Mouse (Mus musculus): ENCODE measurements around the gene Sprtn. TPM values are rescaled to one million over a fixed set of nuclear protein-coding genes. Genes with fewer than 3 reads are reported as not detected.
A peak's percentile ranks its signal among the peaks of the same experiment; 100 is the strongest.

Gene Sprtn
- polyA plus RNA-seq, 1 experiment = 13.3 TPM

- TF ChIP-seq USF1 (IDR thresholded peaks at IDR 0.05; ENCODE audit: low read depth) = no peak
- TF ChIP-seq TCF3 (IDR thresholded peaks at IDR 0.05; ENCODE audit: insufficient read length, low read depth) = no peak
- peak in 2 of 3 experiments; percentile 51 to 75 for TF ChIP-seq MYOD1 (IDR thresholded peaks at IDR 0.05; ENCODE audit: control insufficient read depth in 1 of 3, insufficient read length in 2 of 3, low read depth in 2 of 3)
- TF ChIP-seq E2F4 (IDR thresholded peaks at IDR 0.05; ENCODE audit: insufficient read depth) = no peak
- no peak for TF ChIP-seq REST (IDR thresholded peaks at IDR 0.05; ENCODE audit: insufficient read depth, insufficient read length)
- no peak for TF ChIP-seq POLR2A (IDR thresholded peaks at IDR 0.05; ENCODE audit: insufficient read length, low read depth)
- TF ChIP-seq MYOG (IDR thresholded peaks at IDR 0.05; ENCODE audit: control insufficient read depth in 1 of 3, insufficient read depth in 1 of 3, insufficient read length in 2 of 3, low read depth in 2 of 3) = peak in 1 of 3 experiments; percentile 55
- no peak for TF ChIP-seq MAX (IDR thresholded peaks at IDR 0.05; ENCODE audit: low read depth)
- TF ChIP-seq CEBPB (IDR thresholded peaks at IDR 0.05; ENCODE audit: insufficient read depth, poor library complexity, severe bottlenecking) = no peak
- no peak for TF ChIP-seq TCF12 (IDR thresholded peaks at IDR 0.05; ENCODE audit: insufficient read depth, poor library complexity, severe bottlenecking)
- no peak for TF ChIP-seq SRF (IDR thresholded peaks at IDR 0.05; ENCODE audit: control insufficient read depth, insufficient read length, low read depth)
- peak; percentile 64 for TF ChIP-seq POLR2AphosphoS2 (IDR thresholded peaks at IDR 0.05; ENCODE audit: insufficient read length, low read depth)
- H3ac ChIP-seq (ENCODE audit: control insufficient read depth, insufficient read length) = no peak overlapping the region
- no peak overlapping the region for H3K4me3 ChIP-seq
- H3K27me3 ChIP-seq (ENCODE audit: control insufficient read depth, insufficient read depth, insufficient read length) = no peaks in the 10 kb centered on the region
- peaks cover 28% of the 10 kb centered on the region for H3K36me3 ChIP-seq (ENCODE audit: control insufficient read depth, insufficient read depth)
- no peak overlapping the region for H3K4me2 ChIP-seq (ENCODE audit: low read depth)
- peaks cover 15% of the 10 kb centered on the region for H3K79me2 ChIP-seq (ENCODE audit: control insufficient read depth, insufficient read depth)
Measured at GRCm38 (mm10) chr8:124905482-124905881, 7.8 kb downstream of the Sprtn start.

GRCm38 (mm10) chr8:124909936-124910335 is 12.2 kb downstream of the Sprtn start:
- no peak overlapping the region for H3ac ChIP-seq (ENCODE audit: control insufficient read depth, insufficient read length)
- no peak overlapping the region for H3K4me3 ChIP-seq
- no peak for TF ChIP-seq E2F4 (IDR thresholded peaks at IDR 0.05; ENCODE audit: insufficient read depth)
- no peak for TF ChIP-seq CEBPB (IDR thresholded peaks at IDR 0.05; ENCODE audit: insufficient read depth, poor library complexity, severe bottlenecking)
- no peak for TF ChIP-seq TCF12 (IDR thresholded peaks at IDR 0.05; ENCODE audit: insufficient read depth, poor library complexity, severe bottlenecking)
- TF ChIP-seq POLR2AphosphoS2 (IDR thresholded peaks at IDR 0.05; ENCODE audit: insufficient read length, low read depth) = no peak
- TF ChIP-seq POLR2A (IDR thresholded peaks at IDR 0.05; ENCODE audit: insufficient read length, low read depth) = no peak
- TF ChIP-seq MYOD1 (IDR thresholded peaks at IDR 0.05; ENCODE audit: control insufficient read depth in 1 of 3, insufficient read length in 2 of 3, low read depth in 2 of 3) = no peak
- TF ChIP-seq SRF (IDR thresholded peaks at IDR 0.05; ENCODE audit: control insufficient read depth, insufficient read length, low read depth) = no peak
- no peak for TF ChIP-seq MYOG (IDR thresholded peaks at IDR 0.05; ENCODE audit: control insufficient read depth in 1 of 3, insufficient read depth in 1 of 3, insufficient read length in 2 of 3, low read depth in 2 of 3)
- no peak for TF ChIP-seq TCF3 (IDR thresholded peaks at IDR 0.05; ENCODE audit: insufficient read length, low read depth)
- TF ChIP-seq MAX (IDR thresholded peaks at IDR 0.05; ENCODE audit: low read depth) = no peak
- peaks cover 15% of the 10 kb centered on the region for H3K36me3 ChIP-seq (ENCODE audit: control insufficient read depth, insufficient read depth)
- no peaks in the 10 kb centered on the region for H3K27me3 ChIP-seq (ENCODE audit: control insufficient read depth, insufficient read depth, insufficient read length)
- H3K4me2 ChIP-seq (ENCODE audit: low read depth) = no peak overlapping the region
- peaks cover 11% of the 10 kb centered on the region for H3K79me2 ChIP-seq (ENCODE audit: control insufficient read depth, insufficient read depth)

- H3K27me3 ChIP-seq (ENCODE audit: control insufficient read depth, insufficient read depth, insufficient read length) = no peaks in the 10 kb centered on the region
- no peak overlapping the region for H3ac ChIP-seq (ENCODE audit: control insufficient read depth, insufficient read length)
- H3K4me2 ChIP-seq (ENCODE audit: low read depth) = no peak overlapping the region
- H3K4me3 ChIP-seq = no peak overlapping the region
- TF ChIP-seq USF1 (IDR thresholded peaks at IDR 0.05; ENCODE audit: low read depth) (no peak), MAX (IDR thresholded peaks at IDR 0.05; ENCODE audit: low read depth) (no peak), TCF12 (IDR thresholded peaks at IDR 0.05; ENCODE audit: insufficient read depth, poor library complexity, severe bottlenecking) (no peak), CEBPB (IDR thresholded peaks at IDR 0.05; ENCODE audit: insufficient read depth, poor library complexity, severe bottlenecking) (no peak), SRF (IDR thresholded peaks at IDR 0.05; ENCODE audit: control insufficient read depth, insufficient read length, low read depth) (no peak), REST (IDR thresholded peaks at IDR 0.05; ENCODE audit: insufficient read depth, insufficient read length) (no peak), TCF3 (IDR thresholded peaks at IDR 0.05; ENCODE audit: insufficient read length, low read depth) (no peak), E2F4 (IDR thresholded peaks at IDR 0.05; ENCODE audit: insufficient read depth) (no peak), MYOD1 (IDR thresholded peaks at IDR 0.05; ENCODE audit: control insufficient read depth in 1 of 3, insufficient read length in 2 of 3, low read depth in 2 of 3) (no peak), POLR2A (IDR thresholded peaks at IDR 0.05; ENCODE audit: insufficient read length, low read depth) (no peak), POLR2AphosphoS2 (IDR thresholded peaks at IDR 0.05; ENCODE audit: insufficient read length, low read depth) (no peak), MYOG (IDR thresholded peaks at IDR 0.05; ENCODE audit: control insufficient read depth in 1 of 3, insufficient read depth in 1 of 3, insufficient read length in 2 of 3, low read depth in 2 of 3) (no peak)
- peaks cover 14% of the 10 kb centered on the region for H3K36me3 ChIP-seq (ENCODE audit: control insufficient read depth, insufficient read depth)
- H3K79me2 ChIP-seq (ENCODE audit: control insufficient read depth, insufficient read depth) = peaks cover 11% of the 10 kb centered on the region
Measured at GRCm38 (mm10) chr8:124910349-124910748, 12.7 kb downstream of the Sprtn start.

- H3K27me3 ChIP-seq (ENCODE audit: control insufficient read depth, insufficient read depth, insufficient read length) = no peaks in the 10 kb centered on the region
- peaks cover 12% of the 10 kb centered on the region for H3K36me3 ChIP-seq (ENCODE audit: control insufficient read depth, insufficient read depth)
- H3K4me2 ChIP-seq (ENCODE audit: low read depth) = no peak overlapping the region
- H3K79me2 ChIP-seq (ENCODE audit: control insufficient read depth, insufficient read depth) = peaks cover 3% of the 10 kb centered on the region
- H3ac ChIP-seq (ENCODE audit: control insufficient read depth, insufficient read length) = no peak overlapping the region
- TF ChIP-seq TCF3 (IDR thresholded peaks at IDR 0.05; ENCODE audit: insufficient read length, low read depth) (no peak), POLR2A (IDR thresholded peaks at IDR 0.05; ENCODE audit: insufficient read length, low read depth) (no peak), TCF12 (IDR thresholded peaks at IDR 0.05; ENCODE audit: insufficient read depth, poor library complexity, severe bottlenecking) (no peak), MYOD1 (IDR thresholded peaks at IDR 0.05; ENCODE audit: control insufficient read depth in 1 of 3, insufficient read length in 2 of 3, low read depth in 2 of 3) (no peak), CEBPB (IDR thresholded peaks at IDR 0.05; ENCODE audit: insufficient read depth, poor library complexity, severe bottlenecking) (no peak), SRF (IDR thresholded peaks at IDR 0.05; ENCODE audit: control insufficient read depth, insufficient read length, low read depth) (no peak), POLR2AphosphoS2 (IDR thresholded peaks at IDR 0.05; ENCODE audit: insufficient read length, low read depth) (no peak), MAX (IDR thresholded peaks at IDR 0.05; ENCODE audit: low read depth) (no peak), USF1 (IDR thresholded peaks at IDR 0.05; ENCODE audit: low read depth) (no peak), REST (IDR thresholded peaks at IDR 0.05; ENCODE audit: insufficient read depth, insufficient read length) (no peak), MYOG (IDR thresholded peaks at IDR 0.05; ENCODE audit: control insufficient read depth in 1 of 3, insufficient read depth in 1 of 3, insufficient read length in 2 of 3, low read depth in 2 of 3) (no peak), E2F4 (IDR thresholded peaks at IDR 0.05; ENCODE audit: insufficient read depth) (no peak)
- no peak overlapping the region for H3K4me3 ChIP-seq
Measured at GRCm38 (mm10) chr8:124911938-124912872, 14.5 kb downstream of the Sprtn start.
